8 mouse cellular contexts compared by ENCODE assay signal in genomic region chr13:43615577-43616254, GRCm38 (mm10). TPM values are rescaled to one million over a fixed set of nuclear protein-coding genes. Genes with fewer than 3 reads are reported as not detected.
DNase-seq lines count a peak whose midpoint lies in the region; ATAC-seq lines count a peak whose summit lies in the region.

Gene Rnf182 (plus strand): TSS chr13:43615710.

- no peaks in the 10 kb centered on the region for H3K27me3 ChIP-seq in hindbrain, embryonic 15.5 days

- H3K4me3 ChIP-seq in hindbrain, embryonic 15.5 days, result peak within 1 kb of the TSS; percentile 82

- peak within 1 kb of the TSS; percentile 76 for H3K27ac ChIP-seq in hindbrain, embryonic 15.5 days (replicated peaks)

- no peaks in the 10 kb centered on the region for H3K36me3 ChIP-seq in hindbrain, embryonic 15.5 days

- DNase-seq in adrenal gland, adult (ENCODE audit: inconsistent age in 2 of 2, low spot score in 1 of 2), result peak; percentile 73 to 87
- peak; percentile 90 to 94 for DNase-seq in cerebellum, postnatal 25 days
- peak; percentile 37 for DNase-seq in gastrocnemius, adult 18-20 months (ENCODE audit: low spot score)
- peak; percentile 74 to 84 for DNase-seq in left cerebral cortex, adult 18-20 months (ENCODE audit: low spot score in 2 of 2)
- DNase-seq in lung, postnatal 25 days (ENCODE audit: low spot score), result peak; percentile 29
- peak; percentile 45 for DNase-seq in retina, postnatal 7 days (ENCODE audit: low read depth, low spot score)
- peak; percentile 63 to 77 for DNase-seq in urinary bladder, postnatal 4 days (ENCODE audit: low spot score in 2 of 2)

- peak within 1 kb of the TSS; percentile 77 for H3K4me2 ChIP-seq in hindbrain, embryonic 15.5 days

- H3K4me1 ChIP-seq in hindbrain, embryonic 15.5 days (replicated peaks), result peaks cover 36% of the 10 kb centered on the region

- H3K9me3 ChIP-seq in hindbrain, embryonic 15.5 days, result no peaks in the 10 kb centered on the region

- WGBS in hindbrain, embryonic 15.5 days, result under 1% methylated on average over 56 of the region's 58 CpGs

- peak within 1 kb of the TSS; percentile 85 for H3K9ac ChIP-seq in hindbrain, embryonic 15.5 days

- ATAC-seq in hindbrain, embryonic 15.5 days (ENCODE audit: low FRiP score, low read depth), result peak; percentile 95

RNA-seq across cellular contexts. Expression of gene Rnf182, which starts in this region (rescaled TPM):
- total RNA-seq in gastrocnemius, adult 18-20 months (2021), result not detected
- 30.4 and 37.3 TPM in 2 replicates for polyA plus RNA-seq in hindbrain, embryonic 15.5 days (2015; fragmentation: Nextera tagmentation; extraction: Ambion mirVana)
- total RNA-seq in left cerebral cortex, adult 18-20 months (2021), result 1 to 10 TPM; 8.1 to 9.9 TPM

Comparison
In these comparisons a context has a peak if more than half of its experiments do, and no peak if none do; other contexts are left out.
1. Peak in every context shown above with its lines: DNase-seq, ATAC-seq, H3K4me3 ChIP-seq and H3K27ac ChIP-seq.
2. RNA of gene Rnf182 (total RNA-seq): 8.1 to 9.9 TPM in left cerebral cortex, adult 18-20 months; not detected in gastrocnemius, adult 18-20 months; every median in the first group is over 4 times any median in the second.
3. Peak in DNase-seq in gastrocnemius, adult 18-20 months; RNA of the gene not detected or under 1 TPM.
4. DNase-seq: peak in every context shown above with its lines; median percentile 92 in cerebellum, postnatal 25 days; 80 in adrenal gland, adult; 79 in left cerebral cortex, adult 18-20 months; 70 in urinary bladder, postnatal 4 days; 45 in retina, postnatal 7 days; 37 in gastrocnemius, adult 18-20 months; 29 in lung, postnatal 25 days.